Mouse (Mus musculus): ENCODE data around the gene Pcsk5. TPM values are rescaled to one million over a fixed set of nuclear protein-coding genes. Genes with fewer than 3 reads are reported as not detected.

Pcsk5 gene
- polyA plus RNA-seq, 1 experiment from 2014 or later: 24.0 TPM

- H3K9me3 ChIP-seq (ENCODE audit: control insufficient read depth, low read length): no peaks in the 10 kb centered on the region
- H3K4me3 ChIP-seq (ENCODE audit: low read length): no peak overlapping the region
- H3K27ac ChIP-seq (ENCODE audit: low read length): no peak overlapping the region
- no peaks in the 10 kb centered on the region for H3K36me3 ChIP-seq (ENCODE audit: control insufficient read depth, insufficient read depth, low read length)
- H3K9ac ChIP-seq (ENCODE audit: low read length): no peak overlapping the region
- 82% methylated on average over 1 of the region's 1 CpGs for WGBS
- ATAC-seq (ENCODE audit: low read depth): no peak
- H3K27me3 ChIP-seq (ENCODE audit: control insufficient read depth, insufficient read depth, low read depth, low read length): no peaks in the 10 kb centered on the region
- no peak overlapping the region for H3K4me2 ChIP-seq (ENCODE audit: low read depth, low read length)
- peaks cover 21% of the 10 kb centered on the region for H3K4me1 ChIP-seq (replicated peaks; ENCODE audit: control insufficient read depth, insufficient read depth, low read length)
These were observed 247.1 kb downstream of the Pcsk5 start for GRCm38 (mm10) chr19:17590314-17590713.

DNA sequence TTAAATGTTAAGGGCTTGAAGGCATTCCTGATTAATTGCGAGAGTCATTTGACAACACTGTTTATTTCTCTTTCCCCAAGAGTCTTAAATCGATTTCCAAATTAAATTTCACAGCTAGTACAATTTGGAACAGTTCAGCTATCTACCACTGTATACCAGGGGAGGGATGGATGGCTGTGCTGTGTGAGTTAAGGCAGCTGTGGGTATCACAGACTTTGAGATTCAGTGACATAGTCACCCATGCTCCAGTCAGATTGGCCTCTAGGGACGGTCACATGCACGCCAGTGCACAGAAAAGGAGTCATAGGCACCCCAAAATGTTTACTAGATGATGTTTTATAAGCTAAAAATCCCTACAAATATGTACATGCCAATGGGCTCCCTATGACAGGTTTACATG lies 260.0 kb downstream of the Pcsk5 start:
- no peaks in the 10 kb centered on the region for H3K9me3 ChIP-seq (ENCODE audit: control insufficient read depth, low read length)
- no peaks in the 10 kb centered on the region for H3K4me1 ChIP-seq (replicated peaks; ENCODE audit: control insufficient read depth, insufficient read depth, low read length)
- H3K4me2 ChIP-seq (ENCODE audit: low read depth, low read length): no peak overlapping the region
- H3K27me3 ChIP-seq (ENCODE audit: control insufficient read depth, insufficient read depth, low read depth, low read length): no peaks in the 10 kb centered on the region
- no peak overlapping the region for H3K27ac ChIP-seq (ENCODE audit: low read length)
- peak; percentile 57; the same call in 1 of the 2 replicates for ATAC-seq (ENCODE audit: low read depth)
- H3K9ac ChIP-seq (ENCODE audit: low read length): no peak overlapping the region
- H3K4me3 ChIP-seq (ENCODE audit: low read length): no peak overlapping the region
- H3K36me3 ChIP-seq (ENCODE audit: control insufficient read depth, insufficient read depth, low read length): no peaks in the 10 kb centered on the region
- WGBS: 64% methylated on average over 4 of the region's 4 CpGs

DNA sequence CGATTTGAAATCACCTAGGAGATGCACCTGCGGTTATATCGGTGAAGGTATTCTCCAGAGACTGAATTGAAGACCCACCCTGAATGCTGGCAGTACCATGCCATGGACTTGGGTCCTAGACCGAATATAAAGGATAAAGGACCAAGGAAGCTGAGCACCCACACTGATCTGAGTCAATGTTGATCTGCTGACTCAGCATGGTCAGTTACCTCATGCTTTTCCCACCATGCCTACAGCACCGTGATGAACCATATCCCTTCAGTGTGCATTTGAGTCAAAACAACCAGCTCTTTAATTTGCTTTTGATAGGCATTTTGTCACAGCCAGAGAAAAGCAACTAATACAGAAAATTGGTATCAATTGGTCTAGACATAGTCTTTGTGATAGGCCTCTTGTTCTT lies 262.9 kb downstream of the Pcsk5 start:
- no peak overlapping the region for H3K27ac ChIP-seq (ENCODE audit: low read length)
- H3K36me3 ChIP-seq (ENCODE audit: control insufficient read depth, insufficient read depth, low read length): no peaks in the 10 kb centered on the region
- no peaks in the 10 kb centered on the region for H3K9me3 ChIP-seq (ENCODE audit: control insufficient read depth, low read length)
- no peak overlapping the region for H3K4me2 ChIP-seq (ENCODE audit: low read depth, low read length)
- H3K9ac ChIP-seq (ENCODE audit: low read length): no peak overlapping the region
- WGBS: 90% methylated on average over 5 of the region's 5 CpGs
- H3K4me1 ChIP-seq (replicated peaks; ENCODE audit: control insufficient read depth, insufficient read depth, low read length): no peaks in the 10 kb centered on the region
- no peak for ATAC-seq (ENCODE audit: low read depth)
- H3K4me3 ChIP-seq (ENCODE audit: low read length): no peak overlapping the region
- no peaks in the 10 kb centered on the region for H3K27me3 ChIP-seq (ENCODE audit: control insufficient read depth, insufficient read depth, low read depth, low read length)

DNA sequence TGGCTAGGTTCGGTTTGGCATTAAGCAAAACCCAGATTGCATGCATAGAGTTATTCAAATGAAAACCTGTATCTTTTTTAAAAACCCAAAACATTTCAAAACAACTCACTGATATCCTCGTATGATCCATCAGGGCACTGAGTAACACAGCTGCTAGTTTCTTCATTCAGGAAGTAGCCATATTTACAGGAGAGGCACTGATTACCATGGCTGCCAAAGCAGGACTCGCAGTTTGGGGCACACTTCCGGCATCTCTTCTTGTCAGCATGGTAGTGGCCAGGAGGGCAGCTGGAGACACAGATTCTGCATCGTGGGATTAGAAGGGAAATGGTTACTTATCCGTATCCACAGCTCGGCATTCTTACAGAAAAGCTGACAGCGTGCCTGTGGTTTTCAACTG lies 265.1 kb downstream of the Pcsk5 start:
- no peak overlapping the region for H3K27ac ChIP-seq (ENCODE audit: low read length)
- H3K4me2 ChIP-seq (ENCODE audit: low read depth, low read length): no peak overlapping the region
- no peak overlapping the region for H3K4me3 ChIP-seq (ENCODE audit: low read length)
- no peaks in the 10 kb centered on the region for H3K9me3 ChIP-seq (ENCODE audit: control insufficient read depth, low read length)
- no peak overlapping the region for H3K9ac ChIP-seq (ENCODE audit: low read length)
- no peaks in the 10 kb centered on the region for H3K4me1 ChIP-seq (replicated peaks; ENCODE audit: control insufficient read depth, insufficient read depth, low read length)
- WGBS: 91% methylated on average over 8 of the region's 8 CpGs
- H3K27me3 ChIP-seq (ENCODE audit: control insufficient read depth, insufficient read depth, low read depth, low read length): no peaks in the 10 kb centered on the region
- H3K36me3 ChIP-seq (ENCODE audit: control insufficient read depth, insufficient read depth, low read length): no peaks in the 10 kb centered on the region
- ATAC-seq (ENCODE audit: low read depth): no peak

- Histone ChIP-seq H3K4me3 (ENCODE audit: low read length) (no peak overlapping the region), H3K9ac (ENCODE audit: low read length) (no peak overlapping the region), H3K27me3 (ENCODE audit: control insufficient read depth, insufficient read depth, low read depth, low read length) (no peaks in the 10 kb centered on the region), H3K4me2 (ENCODE audit: low read depth, low read length) (no peak overlapping the region), H3K4me1 (replicated peaks; ENCODE audit: control insufficient read depth, insufficient read depth, low read length) (no peaks in the 10 kb centered on the region), H3K36me3 (ENCODE audit: control insufficient read depth, insufficient read depth, low read length) (no peaks in the 10 kb centered on the region), H3K9me3 (ENCODE audit: control insufficient read depth, low read length) (no peaks in the 10 kb centered on the region), H3K27ac (ENCODE audit: low read length) (no peak overlapping the region)
- ATAC-seq (ENCODE audit: low read depth): no peak
- 88% methylated on average over 2 of the region's 2 CpGs for WGBS
These were observed 266.5 kb downstream of the Pcsk5 start for GRCm38 (mm10) chr19:17570936-17571335.

DNA sequence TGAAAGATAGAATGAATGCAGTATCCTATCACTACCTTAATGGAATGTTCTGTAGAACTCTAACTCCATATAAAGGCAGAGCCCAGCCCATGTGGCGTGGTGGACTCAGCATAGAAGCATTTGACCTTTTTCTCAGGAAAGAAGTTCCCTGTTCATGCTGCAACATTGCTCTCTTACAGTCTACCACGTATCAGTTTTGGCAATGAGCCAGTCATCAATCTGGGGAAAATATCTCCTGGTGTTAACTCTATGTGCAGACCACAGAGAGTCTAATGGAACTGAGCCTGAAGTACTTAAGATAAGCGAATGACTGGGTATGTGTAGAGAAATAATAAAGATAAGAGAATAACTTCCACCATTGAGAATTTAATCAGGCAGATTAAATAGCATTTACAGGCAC lies 270.2 kb downstream of the Pcsk5 start:
- WGBS: 33% methylated on average over 3 of the region's 3 CpGs
- peaks cover 2% of the 10 kb centered on the region; the same call in 1 of the 2 replicates for H3K36me3 ChIP-seq (ENCODE audit: control insufficient read depth, insufficient read depth, low read length)
- H3K27ac ChIP-seq (ENCODE audit: low read length): no peak overlapping the region
- no peak overlapping the region for H3K4me3 ChIP-seq (ENCODE audit: low read length)
- ATAC-seq (ENCODE audit: low read depth): no peak
- H3K4me2 ChIP-seq (ENCODE audit: low read depth, low read length): no peak overlapping the region
- no peaks in the 10 kb centered on the region for H3K9me3 ChIP-seq (ENCODE audit: control insufficient read depth, low read length)
- H3K27me3 ChIP-seq (ENCODE audit: control insufficient read depth, insufficient read depth, low read depth, low read length): no peaks in the 10 kb centered on the region
- H3K4me1 ChIP-seq (replicated peaks; ENCODE audit: control insufficient read depth, insufficient read depth, low read length): no peaks in the 10 kb centered on the region
- H3K9ac ChIP-seq (ENCODE audit: low read length): no peak overlapping the region

DNA sequence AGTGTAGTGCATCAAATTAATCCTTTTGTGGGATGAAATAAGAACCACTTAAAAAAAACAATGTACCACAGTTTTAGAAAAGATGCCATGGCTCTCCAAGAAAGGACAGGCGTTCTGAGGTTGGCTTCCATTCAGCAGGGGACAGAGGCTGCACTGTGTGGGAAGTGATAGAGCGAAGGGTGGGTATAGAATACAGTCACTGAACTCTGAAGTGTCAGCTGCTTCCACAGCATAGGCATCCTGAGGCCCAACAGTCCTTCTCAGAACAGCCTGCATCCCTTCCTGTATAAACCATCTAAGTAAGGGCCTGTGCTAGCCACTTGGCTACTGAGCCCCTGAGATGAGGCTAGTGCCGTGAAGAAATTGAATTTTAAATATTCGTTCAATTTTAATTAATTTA lies 271.3 kb downstream of the Pcsk5 start:
- WGBS: 94% methylated on average over 4 of the region's 4 CpGs
- no peak overlapping the region for H3K27ac ChIP-seq (ENCODE audit: low read length)
- H3K9ac ChIP-seq (ENCODE audit: low read length): no peak overlapping the region
- H3K9me3 ChIP-seq (ENCODE audit: control insufficient read depth, low read length): no peaks in the 10 kb centered on the region
- H3K4me3 ChIP-seq (ENCODE audit: low read length): no peak overlapping the region
- H3K4me1 ChIP-seq (replicated peaks; ENCODE audit: control insufficient read depth, insufficient read depth, low read length): no peaks in the 10 kb centered on the region
- H3K36me3 ChIP-seq (ENCODE audit: control insufficient read depth, insufficient read depth, low read length): peaks cover 2% of the 10 kb centered on the region; the same call in 1 of the 2 replicates
- no peak overlapping the region for H3K4me2 ChIP-seq (ENCODE audit: low read depth, low read length)
- no peaks in the 10 kb centered on the region for H3K27me3 ChIP-seq (ENCODE audit: control insufficient read depth, insufficient read depth, low read depth, low read length)
- ATAC-seq (ENCODE audit: low read depth): no peak

DNA sequence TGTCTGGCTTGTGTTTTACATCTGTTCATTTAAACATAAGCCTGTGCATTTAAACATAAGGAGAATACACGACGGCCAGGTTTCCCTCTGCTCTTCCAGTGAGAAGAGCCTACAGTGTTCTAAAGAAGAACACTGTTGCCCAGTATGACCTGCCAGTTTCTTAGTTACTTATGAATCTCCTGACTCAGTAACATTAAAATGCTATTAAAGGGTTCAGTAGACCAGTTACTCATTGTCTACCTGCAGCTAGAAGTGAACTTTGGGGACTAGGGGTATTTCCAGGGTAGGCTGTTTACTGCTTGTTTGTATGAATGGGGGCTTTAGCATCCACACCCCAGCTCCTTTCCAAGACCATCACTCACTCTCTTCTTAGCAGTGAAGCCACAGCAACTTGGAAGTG lies 278.7 kb downstream of the Pcsk5 start:
- no peak overlapping the region for H3K27ac ChIP-seq (ENCODE audit: low read length)

GRCm38 (mm10) chr19:17555159-17555558 lies 282.3 kb downstream of the Pcsk5 start:
- H3K9me3 ChIP-seq (ENCODE audit: control insufficient read depth, low read length): no peaks in the 10 kb centered on the region
- H3K27ac ChIP-seq (ENCODE audit: low read length): no peak overlapping the region
- H3K4me2 ChIP-seq (ENCODE audit: low read depth, low read length): no peak overlapping the region
- no peaks in the 10 kb centered on the region for H3K27me3 ChIP-seq (ENCODE audit: control insufficient read depth, insufficient read depth, low read depth, low read length)
- no peak overlapping the region for H3K9ac ChIP-seq (ENCODE audit: low read length)
- WGBS: 92% methylated on average over 7 of the region's 7 CpGs
- no peaks in the 10 kb centered on the region for H3K36me3 ChIP-seq (ENCODE audit: control insufficient read depth, insufficient read depth, low read length)
- H3K4me1 ChIP-seq (replicated peaks; ENCODE audit: control insufficient read depth, insufficient read depth, low read length): no peaks in the 10 kb centered on the region
- H3K4me3 ChIP-seq (ENCODE audit: low read length): no peak overlapping the region
- ATAC-seq (ENCODE audit: low read depth): no peak

More for the DNA sequence above, 278.7 kb downstream of the Pcsk5 start:
- Histone ChIP-seq H3K9ac (ENCODE audit: low read length) (no peak overlapping the region), H3K9me3 (ENCODE audit: control insufficient read depth, low read length) (no peaks in the 10 kb centered on the region), H3K4me2 (ENCODE audit: low read depth, low read length) (no peak overlapping the region), H3K4me3 (ENCODE audit: low read length) (no peak overlapping the region), H3K36me3 (ENCODE audit: control insufficient read depth, insufficient read depth, low read length) (0 out of 2 replicates have a peak, but pooled peaks cover 2% of the 10 kb centered on the region), H3K4me1 (replicated peaks; ENCODE audit: control insufficient read depth, insufficient read depth, low read length) (no peaks in the 10 kb centered on the region), H3K27me3 (ENCODE audit: control insufficient read depth, insufficient read depth, low read depth, low read length) (no peaks in the 10 kb centered on the region)
- WGBS: 85% methylated on average over 2 of the region's 2 CpGs
- no peak for ATAC-seq (ENCODE audit: low read depth)

GRCm38 (mm10) chr19:17554571-17554970 lies 282.9 kb downstream of the Pcsk5 start:
- Histone ChIP-seq H3K27me3 (ENCODE audit: control insufficient read depth, insufficient read depth, low read depth, low read length) (no peaks in the 10 kb centered on the region), H3K4me3 (ENCODE audit: low read length) (no peak overlapping the region), H3K9ac (ENCODE audit: low read length) (no peak overlapping the region), H3K9me3 (ENCODE audit: control insufficient read depth, low read length) (no peaks in the 10 kb centered on the region), H3K4me1 (replicated peaks; ENCODE audit: control insufficient read depth, insufficient read depth, low read length) (no peaks in the 10 kb centered on the region), H3K36me3 (ENCODE audit: control insufficient read depth, insufficient read depth, low read length) (no peaks in the 10 kb centered on the region), H3K4me2 (ENCODE audit: low read depth, low read length) (no peak overlapping the region), H3K27ac (ENCODE audit: low read length) (no peak overlapping the region)
- WGBS: 83% methylated on average over 2 of the region's 2 CpGs
- no peak for ATAC-seq (ENCODE audit: low read depth)
